Mouse (Mus musculus): Measurements from ENCODE around the gene Ip6k2. TPM values are rescaled to one million over a fixed set of nuclear protein-coding genes. Genes with fewer than 3 reads are reported as not detected.

Gene Ip6k2
- polyA plus RNA-seq, 1 experiment from 2014 or later, result 106 TPM

DNA sequence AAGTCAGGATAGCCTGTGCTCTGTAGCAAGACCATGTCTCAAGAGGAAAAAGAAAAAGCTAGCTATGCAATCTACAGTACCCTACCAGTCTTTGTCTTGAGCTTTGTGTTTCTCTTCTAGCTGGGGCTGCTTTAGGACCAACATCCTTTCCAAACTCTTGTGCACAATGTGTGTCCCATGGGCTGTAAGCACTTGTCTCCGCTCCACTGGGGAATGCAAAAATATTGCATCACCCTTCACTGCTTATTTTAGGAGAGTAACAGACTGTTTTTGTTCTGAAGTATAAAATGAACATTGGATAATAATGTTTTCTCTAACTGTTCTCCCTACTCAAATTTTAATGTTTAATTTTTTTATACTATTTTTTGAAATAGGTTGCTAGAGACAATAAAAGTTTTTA lies 2.9 kb downstream of the Ip6k2 start:
- no peak overlapping the region for H3K4me3 ChIP-seq (replicated peaks)
- 83% methylated on average over 1 of the region's 1 CpGs for WGBS

DNA sequence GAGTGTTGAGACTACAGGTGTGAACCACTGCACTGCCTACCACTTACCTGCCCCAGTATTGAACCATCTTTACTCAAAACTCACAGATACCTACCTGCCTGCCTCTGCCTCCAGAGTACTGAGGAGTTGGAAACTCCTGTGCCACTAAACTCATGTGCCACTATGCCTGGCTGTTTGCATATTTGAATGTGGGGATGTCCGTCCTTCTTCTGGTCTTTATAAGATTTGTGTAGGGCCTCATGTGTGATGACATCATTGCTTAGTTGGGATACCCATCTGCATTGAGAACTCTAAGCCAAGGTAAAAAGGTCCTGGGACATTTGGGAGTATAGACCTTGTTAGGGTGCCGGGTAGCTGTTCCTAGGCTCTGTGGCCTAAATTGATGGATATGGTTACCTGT lies 3.5 kb downstream of the Ip6k2 start:
- H3K9ac ChIP-seq, result no peak overlapping the region
- no peaks in the 10 kb centered on the region for H3K9me3 ChIP-seq (replicated peaks)
- H3K4me3 ChIP-seq (replicated peaks), result no peak overlapping the region
- H3K36me3 ChIP-seq, result peaks cover 14% of the 10 kb centered on the region
- H3K4me1 ChIP-seq, result peaks cover 78% of the 10 kb centered on the region
- peak overlapping the region; percentile 1; the same call in 1 of the 2 replicates for H3K4me2 ChIP-seq
- 88% methylated on average over 2 of the region's 2 CpGs for WGBS
- H3K27me3 ChIP-seq, result no peaks in the 10 kb centered on the region
- no peak for ATAC-seq (replicated peaks; ENCODE audit: low FRiP score)
- no peak overlapping the region for H3K27ac ChIP-seq

More for the DNA sequence above, 2.9 kb downstream of the Ip6k2 start:
- Histone ChIP-seq H3K36me3 (peaks cover 14% of the 10 kb centered on the region), H3K27me3 (no peaks in the 10 kb centered on the region), H3K4me2 (peak overlapping the region; percentile 65; the same call in 1 of the 2 replicates), H3K27ac (no peak overlapping the region), H3K9me3 (replicated peaks) (no peaks in the 10 kb centered on the region), H3K4me1 (peaks cover 76% of the 10 kb centered on the region), H3K9ac (no peak overlapping the region)
- ATAC-seq (replicated peaks; ENCODE audit: low FRiP score), result no peak

DNA sequence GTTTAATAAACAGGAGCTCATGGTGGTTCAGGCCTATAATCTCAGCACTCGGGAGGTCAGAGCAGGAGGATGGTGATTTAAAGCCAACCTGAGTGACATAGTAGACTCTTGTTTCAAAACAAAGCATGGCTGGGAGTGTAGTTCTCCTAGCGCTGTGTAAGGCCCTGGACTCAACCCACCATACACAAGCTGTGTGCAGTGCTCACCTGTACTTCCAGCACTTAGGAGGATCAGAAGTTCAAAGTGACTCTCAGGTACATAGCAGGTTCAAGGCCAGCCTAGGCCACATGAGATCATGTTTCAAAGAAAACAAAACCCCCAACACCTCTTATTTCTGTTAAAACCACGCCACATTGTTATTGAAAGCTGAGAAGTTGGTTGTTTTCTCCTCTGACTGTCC lies 5.1 kb downstream of the Ip6k2 start:
- peaks cover 14% of the 10 kb centered on the region for H3K36me3 ChIP-seq
- WGBS, result 34% methylated on average over 3 of the region's 3 CpGs
- no peaks in the 10 kb centered on the region for H3K27me3 ChIP-seq
- H3K9me3 ChIP-seq (replicated peaks), result no peaks in the 10 kb centered on the region
- H3K4me3 ChIP-seq (replicated peaks), result no peak overlapping the region
- H3K27ac ChIP-seq, result no peak overlapping the region
- peaks cover 74% of the 10 kb centered on the region for H3K4me1 ChIP-seq
- H3K4me2 ChIP-seq, result no peak overlapping the region
- no peak overlapping the region for H3K9ac ChIP-seq
- ATAC-seq (replicated peaks; ENCODE audit: low FRiP score), result no peak

DNA sequence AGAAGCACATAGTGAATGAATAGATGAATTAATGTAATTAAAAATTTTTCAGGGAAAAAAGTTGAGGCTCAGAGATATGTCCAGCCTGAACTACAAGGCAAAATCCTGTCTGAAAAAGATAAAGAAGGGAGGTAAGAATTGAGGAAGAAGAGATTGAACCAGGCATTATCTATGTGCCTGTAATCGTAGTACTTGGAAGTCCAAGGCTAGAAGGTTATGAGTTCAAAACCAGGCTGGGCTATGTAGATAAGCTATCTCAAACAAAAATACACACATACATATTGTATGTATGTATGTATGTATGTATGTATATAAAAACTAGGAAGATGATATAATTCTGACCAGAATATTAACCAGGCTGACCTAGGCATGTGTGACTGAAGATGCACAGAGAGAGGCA lies 8.7 kb downstream of the Ip6k2 start:
- ATAC-seq (replicated peaks; ENCODE audit: low FRiP score), result no peak
- Histone ChIP-seq H3K27ac (no peak overlapping the region), H3K4me2 (no peak overlapping the region), H3K27me3 (no peaks in the 10 kb centered on the region), H3K4me1 (peaks cover 86% of the 10 kb centered on the region), H3K4me3 (replicated peaks) (no peak overlapping the region), H3K9me3 (replicated peaks) (no peaks in the 10 kb centered on the region), H3K36me3 (peaks cover 18% of the 10 kb centered on the region), H3K9ac (no peak overlapping the region)
- 85% methylated on average over 1 of the region's 1 CpGs for WGBS

DNA sequence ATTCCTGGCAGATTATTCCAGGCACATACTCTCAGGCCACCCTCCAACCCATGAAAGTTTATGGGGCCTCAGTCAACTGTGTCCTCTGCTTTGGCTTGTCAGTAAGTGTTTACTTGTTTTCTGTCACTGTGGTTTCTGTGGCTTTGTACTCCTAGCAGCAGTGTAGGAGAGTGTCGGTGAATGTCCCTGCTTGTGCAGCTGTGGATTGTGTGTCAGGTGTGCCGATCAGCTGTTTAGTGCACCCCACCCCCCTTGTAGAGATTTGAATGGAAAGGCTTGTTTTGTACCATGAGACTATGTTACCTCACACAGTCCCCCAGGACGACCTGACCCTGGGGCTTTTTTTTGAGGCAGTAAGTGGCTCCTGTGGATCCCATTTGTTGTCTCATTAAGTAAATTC lies 9.1 kb downstream of the Ip6k2 start:
- no peak overlapping the region for H3K27ac ChIP-seq
- H3K4me1 ChIP-seq, result peaks cover 82% of the 10 kb centered on the region
- no peak overlapping the region for H3K4me3 ChIP-seq (replicated peaks)
- H3K4me2 ChIP-seq, result no peak overlapping the region
- H3K9me3 ChIP-seq (replicated peaks), result no peaks in the 10 kb centered on the region
- peaks cover 19% of the 10 kb centered on the region for H3K36me3 ChIP-seq
- no peak for ATAC-seq (replicated peaks; ENCODE audit: low FRiP score)
- WGBS, result 48% methylated on average over 3 of the region's 3 CpGs
- H3K9ac ChIP-seq, result no peak overlapping the region
- H3K27me3 ChIP-seq, result no peaks in the 10 kb centered on the region

DNA sequence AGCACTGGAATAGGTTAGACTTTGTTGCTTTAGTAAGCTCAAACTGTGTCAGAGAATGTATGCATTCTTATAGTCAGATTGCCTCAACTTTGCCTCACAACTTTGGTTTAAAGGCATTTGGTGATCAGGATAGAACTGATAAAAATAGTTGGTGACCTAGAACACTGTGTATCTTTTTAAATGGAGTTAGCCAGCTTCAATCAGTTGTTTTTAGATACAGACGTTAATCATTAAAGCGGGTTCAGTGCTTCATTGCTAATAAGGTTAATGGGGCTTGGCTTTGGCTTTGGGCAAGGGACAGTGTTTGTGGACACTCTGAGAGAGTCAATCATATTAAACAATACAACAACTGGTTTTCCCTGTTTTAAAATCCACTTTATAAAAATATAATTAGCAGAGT lies 11.7 kb downstream of the Ip6k2 start:
- Histone ChIP-seq H3K4me1 (peaks cover 60% of the 10 kb centered on the region), H3K9me3 (replicated peaks) (no peaks in the 10 kb centered on the region), H3K4me3 (replicated peaks) (no peak overlapping the region), H3K27me3 (no peaks in the 10 kb centered on the region), H3K36me3 (peaks cover 43% of the 10 kb centered on the region), H3K4me2 (peak overlapping the region; percentile 47), H3K27ac (peak overlapping the region; percentile 47), H3K9ac (no peak overlapping the region)
- WGBS, result 40% methylated on average over 2 of the region's 2 CpGs
- ATAC-seq (replicated peaks; ENCODE audit: low FRiP score), result 0 out of 2 replicates have a peak, but pooled peaks have one; percentile 41

DNA sequence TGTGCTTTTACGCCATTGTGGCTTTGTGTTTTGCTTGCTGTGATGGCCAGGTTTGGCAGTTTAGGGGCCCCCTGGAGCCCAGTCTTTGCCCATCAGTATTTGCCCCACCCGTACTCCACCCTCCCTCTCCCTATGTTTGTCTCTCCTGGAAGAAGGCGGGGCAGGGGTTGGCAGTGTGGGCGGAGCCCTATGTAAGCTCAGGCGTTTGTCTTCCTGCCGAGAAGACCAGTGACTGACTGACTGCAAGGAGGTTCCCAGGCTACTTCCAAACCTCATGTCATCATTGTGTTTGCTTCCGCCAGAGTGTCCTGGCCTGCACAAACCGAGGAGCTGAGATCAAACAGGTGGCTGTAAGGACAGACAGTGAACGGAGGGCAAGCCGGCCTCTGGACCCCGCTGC lies 12.2 kb downstream of the Ip6k2 start:
- H3K27ac ChIP-seq, result peak overlapping the region; percentile 61
- WGBS, result 23% methylated on average over 11 of the region's 11 CpGs
- no peaks in the 10 kb centered on the region for H3K27me3 ChIP-seq
- ATAC-seq (replicated peaks; ENCODE audit: low FRiP score), result peak; percentile 88
- peak overlapping the region; percentile 17; the same call in 1 of the 2 replicates for H3K4me3 ChIP-seq (replicated peaks)
- no peaks in the 10 kb centered on the region for H3K9me3 ChIP-seq (replicated peaks)
- peak overlapping the region; percentile 47 for H3K4me2 ChIP-seq
- peaks cover 56% of the 10 kb centered on the region for H3K4me1 ChIP-seq
- H3K9ac ChIP-seq, result no peak overlapping the region
- peaks cover 47% of the 10 kb centered on the region for H3K36me3 ChIP-seq

DNA sequence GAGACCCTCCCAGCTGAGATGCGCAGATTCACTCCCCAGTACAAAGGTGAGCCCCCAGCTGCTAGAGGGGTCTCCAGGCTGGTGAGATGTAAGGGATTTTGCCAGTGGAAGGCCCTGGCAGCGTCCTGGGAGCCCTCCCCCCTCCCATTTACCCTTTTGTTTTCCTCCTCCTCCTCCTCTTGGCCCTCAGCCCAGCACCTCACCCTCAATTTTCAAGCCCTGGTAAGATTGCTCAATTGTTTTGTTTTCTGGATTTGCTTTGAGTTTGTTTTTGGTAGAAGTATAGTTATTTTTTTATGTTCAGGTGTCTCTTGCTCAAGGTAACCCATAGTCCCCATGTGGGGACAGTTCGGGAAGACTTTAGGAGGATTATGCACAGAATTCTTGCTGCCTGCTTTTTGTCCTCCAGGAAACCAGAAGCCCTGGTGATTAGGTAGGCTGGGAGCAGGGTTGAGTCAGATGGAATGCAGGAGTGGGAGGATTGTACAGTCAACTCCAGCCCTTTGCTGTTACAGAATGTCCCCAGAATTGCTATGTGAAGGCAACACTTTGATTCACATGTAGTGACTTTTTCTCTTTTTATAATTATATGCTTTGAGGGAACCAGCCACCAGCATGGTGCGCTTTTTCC lies 12.9 kb downstream of the Ip6k2 start:
- Histone ChIP-seq H3K27me3 (no peaks in the 10 kb centered on the region), H3K4me2 (peak overlapping the region; percentile 47), H3K27ac (peak overlapping the region; percentile 61), H3K9me3 (replicated peaks) (no peaks in the 10 kb centered on the region), H3K4me3 (replicated peaks) (peak overlapping the region; percentile 17; the same call in 1 of the 2 replicates), H3K9ac (no peak overlapping the region), H3K4me1 (peaks cover 49% of the 10 kb centered on the region), H3K36me3 (peaks cover 54% of the 10 kb centered on the region)
- WGBS, result 76% methylated on average over 4 of the region's 4 CpGs
- no peak for ATAC-seq (replicated peaks; ENCODE audit: low FRiP score)

DNA sequence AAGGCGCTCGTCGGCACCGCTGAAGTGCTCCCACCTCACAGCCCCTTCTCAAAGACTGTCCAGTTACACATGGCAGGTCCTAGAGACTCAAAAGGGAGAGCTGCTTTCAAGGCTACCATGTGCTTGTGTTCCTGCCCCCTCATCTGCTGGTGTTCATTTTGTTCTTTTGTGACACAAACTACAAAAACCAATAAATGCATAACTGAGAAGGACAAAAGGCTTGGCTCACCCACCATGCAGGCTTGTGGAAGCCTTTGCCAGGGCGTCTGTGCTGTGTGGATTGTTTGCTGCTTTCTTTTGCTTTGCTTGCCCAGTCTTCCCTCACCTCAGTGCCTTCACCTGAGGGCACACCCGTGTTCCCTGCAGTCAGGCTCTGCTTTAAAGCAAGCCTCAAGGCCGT lies 13.9 kb downstream of the Ip6k2 start:
- no peak overlapping the region for H3K27ac ChIP-seq
- H3K36me3 ChIP-seq, result peaks cover 64% of the 10 kb centered on the region
- no peak overlapping the region for H3K4me3 ChIP-seq (replicated peaks)
- 88% methylated on average over 7 of the region's 7 CpGs for WGBS
- no peaks in the 10 kb centered on the region for H3K9me3 ChIP-seq (replicated peaks)
- no peak overlapping the region for H3K9ac ChIP-seq
- no peak for ATAC-seq (replicated peaks; ENCODE audit: low FRiP score)
- no peak overlapping the region for H3K4me2 ChIP-seq
- H3K4me1 ChIP-seq, result peaks cover 43% of the 10 kb centered on the region
- H3K27me3 ChIP-seq, result no peaks in the 10 kb centered on the region

DNA sequence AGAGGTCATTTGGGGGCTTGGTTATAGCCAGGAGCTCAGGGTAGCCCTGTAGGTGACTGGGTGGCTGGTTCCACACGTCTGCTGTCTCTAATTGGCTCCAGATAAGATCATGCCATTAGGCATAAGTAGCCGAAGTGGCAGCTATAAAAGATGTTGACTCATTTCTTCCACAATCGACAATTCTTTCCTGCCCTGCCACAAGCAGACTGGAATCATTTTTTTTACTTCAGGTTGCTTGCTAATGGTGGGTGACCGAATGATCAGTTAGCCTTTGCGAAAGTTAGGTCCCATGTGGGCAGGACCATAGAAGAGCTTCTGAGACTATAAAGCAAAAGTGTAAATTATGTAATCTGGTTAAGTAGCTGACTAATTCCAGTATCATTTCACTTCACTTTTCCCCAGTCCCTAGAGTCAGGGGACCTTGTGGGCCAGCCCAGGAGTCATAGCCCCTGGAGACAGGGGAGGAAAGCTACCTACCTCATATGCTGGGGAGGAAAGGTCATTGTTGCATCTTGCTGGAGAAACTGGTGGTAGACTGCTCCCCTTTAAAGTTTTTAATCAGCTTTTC lies 15.0 kb downstream of the Ip6k2 start:
- 72% methylated on average over 5 of the region's 5 CpGs for WGBS
- H3K4me2 ChIP-seq, result no peak overlapping the region
- no peak overlapping the region for H3K27ac ChIP-seq
- H3K9ac ChIP-seq, result no peak overlapping the region
- peaks cover 34% of the 10 kb centered on the region for H3K4me1 ChIP-seq
- H3K36me3 ChIP-seq, result peaks cover 74% of the 10 kb centered on the region
- H3K27me3 ChIP-seq, result no peaks in the 10 kb centered on the region
- ATAC-seq (replicated peaks; ENCODE audit: low FRiP score), result no peak
- no peak overlapping the region for H3K4me3 ChIP-seq (replicated peaks)
- no peaks in the 10 kb centered on the region for H3K9me3 ChIP-seq (replicated peaks)

DNA sequence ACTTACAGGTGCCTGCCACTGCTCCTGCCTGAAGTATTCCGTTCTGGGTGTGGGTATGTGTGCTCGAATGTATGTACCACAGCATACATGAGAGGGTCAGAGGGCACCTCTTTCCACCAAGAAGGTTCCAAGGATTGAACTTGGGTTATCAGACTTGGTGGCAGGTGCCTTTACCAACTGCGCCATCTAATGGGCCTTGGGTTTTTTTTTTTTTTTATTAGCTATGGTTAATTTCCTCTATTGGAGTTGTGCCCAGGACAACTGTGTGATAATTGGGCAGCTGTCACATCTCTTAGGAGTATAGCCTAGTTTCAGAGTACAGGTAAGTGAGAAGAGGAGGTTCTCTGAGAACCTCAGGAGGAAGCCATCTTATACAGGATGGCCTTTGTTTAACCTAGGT lies 16.0 kb downstream of the Ip6k2 start:
- Histone ChIP-seq H3K4me2 (no peak overlapping the region), H3K9ac (no peak overlapping the region), H3K36me3 (peaks cover 84% of the 10 kb centered on the region), H3K9me3 (replicated peaks) (no peaks in the 10 kb centered on the region), H3K27me3 (no peaks in the 10 kb centered on the region), H3K4me1 (peaks cover 27% of the 10 kb centered on the region), H3K4me3 (replicated peaks) (no peak overlapping the region), H3K27ac (no peak overlapping the region)
- WGBS, result 86% methylated on average over 3 of the region's 3 CpGs
- ATAC-seq (replicated peaks; ENCODE audit: low FRiP score), result no peak

DNA sequence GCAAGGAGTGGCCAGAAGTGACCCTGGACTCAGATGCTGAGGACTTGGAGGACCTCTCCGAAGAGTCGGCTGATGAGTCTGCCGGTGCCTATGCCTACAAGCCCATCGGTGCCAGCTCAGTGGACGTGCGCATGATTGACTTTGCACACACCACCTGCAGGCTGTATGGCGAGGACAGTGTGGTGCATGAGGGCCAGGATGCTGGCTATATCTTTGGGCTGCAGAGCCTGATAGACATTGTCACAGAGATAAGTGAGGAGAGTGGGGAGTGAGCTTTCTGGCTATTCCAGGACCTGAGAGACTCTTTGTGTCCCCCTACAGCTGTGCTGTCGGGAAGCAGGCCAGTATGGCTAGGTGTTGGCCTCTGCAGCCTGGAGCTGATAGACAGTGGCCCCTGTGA lies 22.2 kb downstream of the Ip6k2 start:
- no peak overlapping the region for H3K4me3 ChIP-seq (replicated peaks)
- ATAC-seq (replicated peaks; ENCODE audit: low FRiP score), result no peak
- 85% methylated on average over 8 of the region's 8 CpGs for WGBS
- no peaks in the 10 kb centered on the region for H3K27me3 ChIP-seq
- H3K4me1 ChIP-seq, result peaks cover 21% of the 10 kb centered on the region
- H3K36me3 ChIP-seq, result peaks cover 71% of the 10 kb centered on the region
- H3K4me2 ChIP-seq, result no peak overlapping the region
- no peak overlapping the region for H3K27ac ChIP-seq
- no peaks in the 10 kb centered on the region for H3K9me3 ChIP-seq (replicated peaks)
- no peak overlapping the region for H3K9ac ChIP-seq

DNA sequence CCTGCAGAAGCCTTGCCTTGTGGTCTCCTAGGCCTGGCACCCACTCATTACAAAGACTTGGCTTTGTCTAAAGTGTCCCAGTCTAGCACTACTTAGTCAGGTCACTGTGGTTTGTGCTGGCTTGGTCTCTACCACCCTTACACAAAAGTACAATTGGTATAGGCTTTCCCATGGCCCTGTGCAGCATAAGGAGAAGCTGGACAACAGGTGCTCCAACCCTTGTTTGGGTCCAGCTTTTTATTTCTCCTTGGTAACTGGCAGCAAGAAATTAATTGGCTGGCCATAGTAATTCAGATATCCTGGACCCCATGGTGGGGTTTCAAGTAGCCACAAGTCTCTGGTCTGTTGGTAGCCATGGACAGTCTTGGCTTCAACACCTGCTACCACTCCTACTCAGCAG lies 22.8 kb downstream of the Ip6k2 start:
- ATAC-seq (replicated peaks; ENCODE audit: low FRiP score), result no peak
- Histone ChIP-seq H3K4me1 (peaks cover 21% of the 10 kb centered on the region), H3K27me3 (no peaks in the 10 kb centered on the region), H3K9ac (no peak overlapping the region), H3K4me2 (no peak overlapping the region), H3K27ac (no peak overlapping the region), H3K9me3 (replicated peaks) (no peaks in the 10 kb centered on the region), H3K36me3 (peaks cover 70% of the 10 kb centered on the region), H3K4me3 (replicated peaks) (no peak overlapping the region)

Data from kidney, embryonic 15.5 days (tissue).